Mouse (Mus musculus): ENCODE data around the gene Osbpl6.

GRCm38 (mm10) chr2:76491371-76491770 lies 85.1 kb downstream of the Osbpl6 start:
- TF ChIP-seq CTCF (IDR thresholded peaks at IDR 0.05; ENCODE audit: low read depth, low read length) (no peak), TAL1 (conservative IDR thresholded peaks at IDR 0.05; ENCODE audit: low read depth, low read length) (no peak), GATA1 (IDR thresholded peaks at IDR 0.05; ENCODE audit: borderline replicate concordance, low read length) (no peak), GATA2 (IDR thresholded peaks at IDR 0.05; ENCODE audit: borderline replicate concordance, low read depth, low read length) (no peak)
